Mouse (Mus musculus): ENCODE data around the gene Gm13287. TPM values are rescaled to one million over a fixed set of nuclear protein-coding genes. Genes with fewer than 3 reads are reported as not detected.
"Not testable (repeated sequence)": the region's sequence is repeated elsewhere in the genome, so short reads cannot be mapped to it uniquely, and the experiment has no call there.

Gene Gm13287
- polyA plus RNA-seq, 1 experiment: 0.64 TPM

GRCm38 (mm10) chr4:88782335-88782734 lies 20.7 kb upstream of the Gm13287 start:
- not testable (repeated sequence) for H3K9me3 ChIP-seq; H3K36me3 ChIP-seq (replicated peaks; ENCODE audit: low read length); H3K4me3 ChIP-seq (replicated peaks); H3K27me3 ChIP-seq (replicated peaks); H3K4me1 ChIP-seq

GRCm38 (mm10) chr4:88785409-88785808 lies 17.6 kb upstream of the Gm13287 start, which contains the start of gene Gm13276:
Gene Gm13276 (plus strand): TSS chr4:88785709.
- not testable (repeated sequence) for H3K4me3 ChIP-seq (replicated peaks); H3K4me1 ChIP-seq; H3K27me3 ChIP-seq (replicated peaks); H3K36me3 ChIP-seq (replicated peaks; ENCODE audit: low read length); H3K9me3 ChIP-seq

GRCm38 (mm10) chr4:88788402-88788801 lies 14.7 kb upstream of the Gm13287 start, which contains the start of gene Gm13277:
Gene Gm13277 (plus strand): TSS chr4:88788632.
- H3K9me3 ChIP-seq; H3K4me1 ChIP-seq; H3K4me3 ChIP-seq (replicated peaks); H3K36me3 ChIP-seq (replicated peaks; ENCODE audit: low read length); H3K27me3 ChIP-seq (replicated peaks): not testable (repeated sequence)

- not testable (repeated sequence) for H3K36me3 ChIP-seq (replicated peaks; ENCODE audit: low read length); H3K27me3 ChIP-seq (replicated peaks); H3K4me1 ChIP-seq; H3K9me3 ChIP-seq; H3K4me3 ChIP-seq (replicated peaks)
These were observed 11.8 kb upstream of the Gm13287 start, which contains the start of gene Gm13278 for GRCm38 (mm10) chr4:88791250-88791649. Gene Gm13278 (plus strand): TSS chr4:88791550.

- H3K36me3 ChIP-seq (replicated peaks; ENCODE audit: low read length); H3K4me1 ChIP-seq; H3K9me3 ChIP-seq; H3K4me3 ChIP-seq (replicated peaks); H3K27me3 ChIP-seq (replicated peaks): not testable (repeated sequence)
These were observed 8.9 kb upstream of the Gm13287 start, which contains the start of gene Gm13275 for GRCm38 (mm10) chr4:88793936-88794675. Gene Gm13275 (plus strand): TSS chr4:88794487.

GRCm38 (mm10) chr4:88797097-88797496 lies 6.0 kb upstream of the Gm13287 start, which contains the start of gene Gm13279:
Gene Gm13279 (plus strand): TSS chr4:88797397.
- not testable (repeated sequence) for H3K36me3 ChIP-seq (replicated peaks; ENCODE audit: low read length); H3K27me3 ChIP-seq (replicated peaks); H3K4me1 ChIP-seq; H3K9me3 ChIP-seq; H3K4me3 ChIP-seq (replicated peaks)

GRCm38 (mm10) chr4:88799365-88799764 lies 3.7 kb upstream of the Gm13287 start, which contains the start of gene Gm13285:
Gene Gm13285 (plus strand): TSS chr4:88799665.
- H3K36me3 ChIP-seq (replicated peaks; ENCODE audit: low read length); H3K27me3 ChIP-seq (replicated peaks); H3K4me1 ChIP-seq; H3K9me3 ChIP-seq; H3K4me3 ChIP-seq (replicated peaks): not testable (repeated sequence)

GRCm38 (mm10) chr4:88805231-88805630 lies 2.2 kb downstream of the Gm13287 start, which contains the start of gene Gm13288:
Gene Gm13288 (plus strand): TSS chr4:88805531.
- H3K27me3 ChIP-seq (replicated peaks); H3K4me1 ChIP-seq; H3K4me3 ChIP-seq (replicated peaks); H3K9me3 ChIP-seq; H3K36me3 ChIP-seq (replicated peaks; ENCODE audit: low read length): not testable (repeated sequence)

- H3K36me3 ChIP-seq (replicated peaks; ENCODE audit: low read length); H3K9me3 ChIP-seq; H3K4me1 ChIP-seq; H3K4me3 ChIP-seq (replicated peaks); H3K27me3 ChIP-seq (replicated peaks): not testable (repeated sequence)
These were observed 2.7 kb downstream of the Gm13287 start for GRCm38 (mm10) chr4:88805761-88806160.

GRCm38 (mm10) chr4:88815928-88816327 lies 12.9 kb downstream of the Gm13287 start, which contains the start of gene Ifna7:
Gene Ifna7 (plus strand): TSS chr4:88816228.
- H3K4me3 ChIP-seq (replicated peaks): no peak within 1 kb of the TSS
- H3K36me3 ChIP-seq (replicated peaks; ENCODE audit: low read length): no peaks in the 10 kb centered on the region
- H3K4me1 ChIP-seq: no peaks in the 10 kb centered on the region
- peaks cover 2% of the 10 kb centered on the region for H3K27me3 ChIP-seq (replicated peaks)
- no peak for TF ChIP-seq FLI1 (IDR thresholded peaks at IDR 0.05; ENCODE audit: low read length)
- no peak for TF ChIP-seq GATA1 (IDR thresholded peaks at IDR 0.05; ENCODE audit: borderline replicate concordance, low read length)
- peaks cover 7% of the 10 kb centered on the region for H3K9me3 ChIP-seq

- Histone ChIP-seq H3K4me3 (replicated peaks) (no peak within 1 kb of the TSS), H3K36me3 (replicated peaks; ENCODE audit: low read length) (no peaks in the 10 kb centered on the region), H3K4me1 (0 out of 2 replicates have a peak, but pooled peaks cover 3% of the 10 kb centered on the region), H3K27me3 (replicated peaks) (peaks cover 2% of the 10 kb centered on the region), H3K9me3 (no peaks in the 10 kb centered on the region)
- TF ChIP-seq FLI1 (IDR thresholded peaks at IDR 0.05; ENCODE audit: low read length) (no peak), GATA1 (IDR thresholded peaks at IDR 0.05; ENCODE audit: borderline replicate concordance, low read length) (no peak)
These were observed 16.6 kb downstream of the Gm13287 start, which contains the start of gene Ifna11 for GRCm38 (mm10) chr4:88819659-88820058. Gene Ifna11 (plus strand): TSS chr4:88819959.
